Mouse (Mus musculus) intestine, postnatal 0 days (tissue): ENCODE data around the gene Syt8. TPM values are rescaled to one million over a fixed set of nuclear protein-coding genes. Genes with fewer than 3 reads are reported as not detected.

Source experiments
- ATAC-seq: fragments of 200-750 bp; cut with Nextera tagmentation; 2 replicates; pipeline ENCODE4 v1.8.0; 2017; ENCODE audit warnings: mild to moderate bottlenecking, moderate TSS enrichment, moderate library complexity
- H3K27ac ChIP-seq: fragments of 300-500 bp; sonication (generic); 2 replicates; pipeline ENCODE4 v1.5.1; 2014; ENCODE audit warnings: mild to moderate bottlenecking, low read depth, low read length, moderate library complexity
- H3K27me3 ChIP-seq: fragments of 300-500 bp; sonication (generic); replicated peaks from 2 replicates; pipeline ENCODE4 v1.6.1; 2014; ENCODE audit warnings: low read length, mixed read lengths; ENCODE audit not compliant: control insufficient read depth, insufficient read depth
- H3K36me3 ChIP-seq: fragments of 300-500 bp; sonication (generic); 2 replicates; pipeline ENCODE4 v1.6.1; 2014; ENCODE audit warnings: mild to moderate bottlenecking, moderate library complexity; ENCODE audit not compliant: control insufficient read depth, insufficient read depth
- H3K4me1 ChIP-seq: fragments of 300-500 bp; sonication (generic); replicated peaks from 2 replicates; pipeline ENCODE4 v1.6.1; 2014; ENCODE audit warnings: antibody characterized with exemption, low read length, mixed read lengths; ENCODE audit not compliant: control insufficient read depth, insufficient read depth
- H3K4me2 ChIP-seq: fragments of 300-500 bp; sonication (generic); replicated peaks from 2 replicates; pipeline ENCODE4 v1.6.1; 2014; ENCODE audit warnings: low read depth, mild to moderate bottlenecking, moderate library complexity
- H3K4me3 ChIP-seq: fragments of 300-500 bp; sonication (generic); 2 replicates; pipeline ENCODE4 v1.5.1; 2014; ENCODE audit warnings: low read depth, low read length
- H3K9ac ChIP-seq: fragments of 300-500 bp; sonication (generic); 2 replicates; pipeline ENCODE4 v1.6.1; 2014; ENCODE audit warnings: mild to moderate bottlenecking, low read depth, low read length
- H3K9me3 ChIP-seq: fragments of 300-500 bp; sonication (generic); 2 replicates; pipeline ENCODE4 v1.6.1; 2016; ENCODE audit warnings: mixed run types; ENCODE audit not compliant: control insufficient read depth
- CTCF ChIP-seq: sonication (generic); IDR thresholded peaks from 2 replicates; pipeline ENCODE4 v1.5.1; 2016; ENCODE audit warnings: low read depth, mild to moderate bottlenecking, control low read depth, antibody characterized with exemption, moderate library complexity
- WGBS: fragments of 180-500 bp; shearing (Covaris S2); extraction: QIAGEN DNeasy Blood & Tissue Kit; methylation state at CpG from one replicate; pipeline ENCODE4 v1.1.7; 2014; 5-methylcytosine and 5-hydroxymethylcytosine counted together
- polyA plus RNA-seq: library from polyadenylated mRNA; unstranded; fragments of >200 nt; fragmentation: Nextera tagmentation; extraction: Ambion mirVana; gene quantifications from 2 replicates; pipeline ENCODE4 v1.2.1, GENCODE M21; 2015

Gene Syt8
- 0.60 and 1.3 TPM in 2 replicates for polyA plus RNA-seq

- H3K36me3 ChIP-seq = no peaks in the 10 kb centered on the region
- H3K9me3 ChIP-seq = no peaks in the 10 kb centered on the region
- ATAC-seq = peak; percentile 53; the same call in 1 of the 2 replicates
- TF ChIP-seq CTCF = no peak
- peak within 1 kb of the TSS; percentile 35 for H3K4me2 ChIP-seq
- H3K27me3 ChIP-seq = no peaks in the 10 kb centered on the region
- peaks cover 5% of the 10 kb centered on the region for H3K4me1 ChIP-seq
- peak within 1 kb of the TSS; percentile 37; the same call in 1 of the 2 replicates for H3K9ac ChIP-seq
- no peak within 1 kb of the TSS; the same call in 1 of the 2 replicates for H3K4me3 ChIP-seq
- no peak within 1 kb of the TSS for H3K27ac ChIP-seq
- WGBS = 57% methylated on average over 10 of the region's 10 CpGs
Measured at GRCm38 (mm10) chr7:142434137-142434865, at the start of gene Syt8. Syt8 (plus strand) TSS chr7:142434850.

GRCm38 (mm10) chr7:142385742-142386403, 48.8 kb upstream of the Syt8 start:
- Histone ChIP-seq H3K4me3 (peak overlapping the region; percentile 70), H3K4me1 (peaks cover 9% of the 10 kb centered on the region), H3K9me3 (no peaks in the 10 kb centered on the region), H3K9ac (peak overlapping the region; percentile 83; the same call in 1 of the 2 replicates), H3K36me3 (peaks cover 47% of the 10 kb centered on the region), H3K4me2 (peak overlapping the region; percentile 91), H3K27ac (no peak overlapping the region), H3K27me3 (no peaks in the 10 kb centered on the region)
- no peak for TF ChIP-seq CTCF
- ATAC-seq = no peak
- WGBS = 69% methylated on average over 3 of the region's 3 CpGs

GRCm38 (mm10) chr7:142386621-142387201, 47.9 kb upstream of the Syt8 start:
- WGBS = 30% methylated on average over 6 of the region's 6 CpGs

GRCm38 (mm10) chr7:142387419-142388148, 47.1 kb upstream of the Syt8 start, which contains the start of gene Ctsd:
Ctsd (minus strand) TSS chr7:142388038.
- ATAC-seq = peak; percentile 97
- H3K9me3 ChIP-seq = no peaks in the 10 kb centered on the region
- H3K4me3 ChIP-seq = peak within 1 kb of the TSS; percentile 70
- peaks cover 30% of the 10 kb centered on the region for H3K36me3 ChIP-seq
- H3K4me2 ChIP-seq = peak within 1 kb of the TSS; percentile 91
- under 1% methylated on average over 55 of the region's 55 CpGs for WGBS
- no peaks in the 10 kb centered on the region for H3K27me3 ChIP-seq
- peak within 1 kb of the TSS; percentile 83 for H3K9ac ChIP-seq
- peaks cover 9% of the 10 kb centered on the region for H3K4me1 ChIP-seq
- H3K27ac ChIP-seq = peak within 1 kb of the TSS; percentile 82
- TF ChIP-seq CTCF = no peak

More at GRCm38 (mm10) chr7:142386621-142387201, 47.9 kb upstream of the Syt8 start:
- peaks cover 9% of the 10 kb centered on the region for H3K4me1 ChIP-seq
- peak overlapping the region; percentile 82; the same call in 1 of the 2 replicates for H3K27ac ChIP-seq
- no peaks in the 10 kb centered on the region for H3K9me3 ChIP-seq
- no peaks in the 10 kb centered on the region for H3K27me3 ChIP-seq
- H3K4me2 ChIP-seq = peak overlapping the region; percentile 91
- no peak for TF ChIP-seq CTCF
- ATAC-seq = no peak
- peak overlapping the region; percentile 83 for H3K9ac ChIP-seq
- H3K36me3 ChIP-seq = peaks cover 39% of the 10 kb centered on the region
- H3K4me3 ChIP-seq = peak overlapping the region; percentile 70

- WGBS = 91% methylated on average over 1 of the region's 1 CpGs
- no peak for TF ChIP-seq CTCF
- H3K9ac ChIP-seq = no peak overlapping the region
- peaks cover 9% of the 10 kb centered on the region for H3K4me1 ChIP-seq
- ATAC-seq = peak; percentile 31
- peak overlapping the region; percentile 91 for H3K4me2 ChIP-seq
- H3K4me3 ChIP-seq = 0 out of 2 replicates have a peak overlapping the region, but pooled peaks have one; percentile 70
- peaks cover 24% of the 10 kb centered on the region for H3K36me3 ChIP-seq
- H3K27ac ChIP-seq = peak overlapping the region; percentile 82; the same call in 1 of the 2 replicates
- H3K9me3 ChIP-seq = no peaks in the 10 kb centered on the region
- no peaks in the 10 kb centered on the region for H3K27me3 ChIP-seq
Measured at GRCm38 (mm10) chr7:142388198-142388597, 46.5 kb upstream of the Syt8 start.
